Mouse (Mus musculus) G1E-ER4 (cell line): ENCODE measurements around the gene Trappc2l. TPM values are rescaled to one million over a fixed set of nuclear protein-coding genes. Genes with fewer than 3 reads are reported as not detected.

Experiments
- GATA1 ChIP-seq: IDR thresholded peaks from one replicate; pipeline ENCODE4 v1.8.0; 2012; ENCODE audit warnings: low read length, inconsistent platforms
- polyA plus RNA-seq: library from polyadenylated mRNA; stranded (reverse); fragments of >175 nt; gene quantifications from 2 replicates; pipeline ENCODE4 v1.2.3, GENCODE M21; 2012

The Trappc2l gene
- polyA plus RNA-seq, 1 experiment, result 0.46 TPM

GRCm38 (mm10) chr8:122635878-122636802 is 24.7 kb downstream of the Trappc2l start:
- peak; percentile 28 for TF ChIP-seq GATA1

- TF ChIP-seq GATA1, result no peak
Measured at GRCm38 (mm10) chr8:122636803-122637175, 25.3 kb downstream of the Trappc2l start.

- no peak for TF ChIP-seq GATA1
Measured at GRCm38 (mm10) chr8:122637230-122637629, 25.8 kb downstream of the Trappc2l start.

DNA sequence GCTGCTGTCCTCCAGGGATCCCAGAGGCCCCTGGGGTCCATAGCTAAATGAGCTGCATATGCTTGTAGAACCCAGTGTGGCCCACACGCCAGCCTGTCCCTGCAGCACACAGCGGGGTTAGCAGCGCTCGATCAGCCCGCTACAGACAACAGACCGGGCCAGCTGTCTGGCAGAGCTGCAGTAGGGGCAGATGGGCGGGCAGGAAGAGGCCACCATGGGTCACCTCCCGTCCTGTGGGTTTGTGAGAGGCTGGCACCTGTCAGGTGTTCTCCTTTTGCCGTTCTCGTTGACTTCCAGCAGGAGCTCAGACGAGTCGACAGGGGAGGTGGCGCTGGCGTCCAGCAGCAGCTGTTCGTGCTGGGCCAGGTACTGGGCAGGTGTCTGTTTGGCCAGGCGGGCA is 27.2 kb downstream of the Trappc2l start:
- no peak for TF ChIP-seq GATA1

DNA sequence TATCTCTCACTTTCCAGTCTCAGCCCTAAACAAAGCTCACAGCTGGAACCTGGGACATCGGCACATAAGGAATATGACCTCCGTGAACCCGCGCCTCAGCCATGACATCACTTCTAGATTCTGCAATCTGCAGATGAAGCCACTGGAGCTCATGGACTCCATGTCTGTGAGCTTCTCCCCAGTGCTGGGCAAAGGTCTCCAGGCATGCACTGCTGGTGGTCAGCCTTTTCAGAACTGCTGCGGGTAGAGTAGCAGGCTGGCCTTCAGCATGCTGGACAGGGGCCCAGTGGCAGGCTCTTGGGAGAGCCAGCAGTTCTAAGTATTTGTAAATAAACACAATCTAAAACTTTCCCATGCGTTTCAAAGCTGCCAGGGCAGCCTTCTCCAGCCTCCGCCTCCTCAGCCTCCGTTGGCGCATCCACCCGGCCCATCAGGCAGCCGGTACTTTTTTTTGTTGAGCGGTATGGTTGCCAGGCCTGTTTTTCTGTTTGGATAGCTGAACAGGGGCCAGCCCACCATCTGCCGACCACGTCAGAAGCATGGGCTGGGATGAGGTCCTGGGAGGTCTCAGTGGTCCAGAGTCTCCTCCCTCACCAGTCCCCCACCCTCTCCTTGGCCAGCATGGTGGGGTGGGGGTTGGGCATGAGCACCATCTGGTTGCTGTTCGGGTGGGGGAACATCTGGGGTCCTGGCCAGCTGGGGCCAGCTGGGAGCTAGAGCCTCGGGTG is 28.2 kb downstream of the Trappc2l start:
- no peak for TF ChIP-seq GATA1

- no peak for TF ChIP-seq GATA1
Measured at GRCm38 (mm10) chr8:122640825-122641224, 29.4 kb downstream of the Trappc2l start.

- no peak for TF ChIP-seq GATA1
Measured at GRCm38 (mm10) chr8:122641406-122641805, 30.0 kb downstream of the Trappc2l start.

DNA sequence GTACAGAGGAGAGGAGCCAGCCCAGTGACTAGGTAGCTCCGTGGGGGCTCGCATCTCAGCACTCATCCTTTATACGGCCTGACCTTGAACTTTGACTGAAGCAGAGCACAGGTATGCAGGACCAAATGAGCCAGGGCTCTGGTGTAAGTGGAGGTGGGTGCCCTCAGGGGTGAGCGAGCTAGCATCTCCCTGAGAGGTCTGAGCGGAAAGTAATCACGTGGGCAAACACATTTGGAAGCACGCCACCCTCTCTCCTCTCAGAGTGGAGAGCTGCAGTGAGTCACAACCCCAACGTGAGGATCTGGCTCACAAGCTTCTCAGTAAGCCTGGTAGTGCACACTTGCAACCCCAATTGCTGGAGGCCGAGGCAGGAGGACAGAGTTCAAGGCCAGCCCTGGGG is 30.6 kb downstream of the Trappc2l start:
- TF ChIP-seq GATA1, result no peak

GRCm38 (mm10) chr8:122644175-122644954 is 32.9 kb downstream of the Trappc2l start:
- no peak for TF ChIP-seq GATA1

GRCm38 (mm10) chr8:122646337-122646736 is 34.9 kb downstream of the Trappc2l start:
- no peak for TF ChIP-seq GATA1

DNA sequence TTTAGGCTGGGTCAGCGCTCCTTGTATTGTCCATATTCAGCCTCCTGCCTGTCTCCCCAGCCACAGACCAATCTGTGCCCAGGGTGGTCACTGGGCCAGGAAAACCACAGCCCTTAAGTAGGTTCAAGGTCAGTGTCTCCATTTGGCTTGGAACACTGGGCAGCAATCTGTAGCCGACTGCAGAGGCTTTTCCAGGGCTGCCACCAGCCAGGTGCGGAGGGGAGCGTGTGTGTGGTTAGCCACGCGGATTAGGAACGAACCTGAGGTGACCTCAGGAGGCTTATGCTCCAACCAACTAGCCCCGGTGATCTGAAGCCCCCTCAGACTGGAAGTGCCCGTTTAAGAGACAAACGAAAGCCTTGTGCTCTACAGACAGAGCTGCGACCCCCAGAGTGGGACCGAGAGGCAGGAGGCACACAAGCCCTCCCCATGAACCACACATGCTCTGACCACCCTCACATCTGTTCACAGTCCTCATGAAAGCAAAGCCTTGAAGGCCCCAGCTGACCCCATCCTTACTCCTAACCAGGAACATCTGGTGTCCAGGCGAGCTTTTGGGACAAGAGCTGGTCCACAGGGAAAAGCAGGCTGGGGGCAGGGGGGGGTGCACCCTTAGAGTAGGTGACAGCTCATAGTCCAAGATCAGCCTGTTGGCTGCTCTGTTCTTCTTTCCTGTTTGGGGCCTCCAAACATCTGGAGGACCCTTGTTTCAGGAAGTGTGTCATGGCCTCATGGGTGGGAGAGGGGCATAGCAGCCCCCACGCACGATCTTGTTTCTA is 36.9 kb downstream of the Trappc2l start:
- no peak for TF ChIP-seq GATA1

DNA sequence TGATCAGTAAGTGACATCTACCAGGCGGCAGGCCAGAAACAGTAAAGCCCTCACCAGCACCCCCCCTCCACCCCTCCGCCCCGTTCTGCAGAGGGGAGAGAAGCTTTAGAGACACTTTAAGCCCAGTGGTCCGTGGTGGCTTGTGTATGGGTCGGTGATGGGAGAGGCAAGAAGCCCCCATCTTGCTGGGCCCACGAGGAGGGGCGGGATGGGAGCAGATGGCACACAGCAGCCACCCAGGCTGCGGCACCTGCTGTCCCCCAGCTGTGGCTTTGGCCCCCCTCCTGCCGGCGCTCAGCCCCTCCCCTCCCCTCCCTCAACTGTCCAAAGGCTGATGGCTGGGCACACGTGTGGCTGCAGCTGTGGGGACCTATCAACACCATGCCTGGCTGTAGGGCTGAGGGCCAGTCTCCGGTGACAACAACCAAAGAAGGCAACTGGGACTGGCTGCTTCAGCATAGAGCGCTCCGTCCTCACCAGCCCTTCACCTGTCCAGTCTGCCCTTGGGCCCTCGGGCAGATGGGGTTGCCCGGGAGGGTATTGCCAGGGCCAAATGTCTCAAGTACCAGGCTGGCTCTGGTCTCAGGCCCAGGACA is 40.0 kb downstream of the Trappc2l start:
- no peak for TF ChIP-seq GATA1

DNA sequence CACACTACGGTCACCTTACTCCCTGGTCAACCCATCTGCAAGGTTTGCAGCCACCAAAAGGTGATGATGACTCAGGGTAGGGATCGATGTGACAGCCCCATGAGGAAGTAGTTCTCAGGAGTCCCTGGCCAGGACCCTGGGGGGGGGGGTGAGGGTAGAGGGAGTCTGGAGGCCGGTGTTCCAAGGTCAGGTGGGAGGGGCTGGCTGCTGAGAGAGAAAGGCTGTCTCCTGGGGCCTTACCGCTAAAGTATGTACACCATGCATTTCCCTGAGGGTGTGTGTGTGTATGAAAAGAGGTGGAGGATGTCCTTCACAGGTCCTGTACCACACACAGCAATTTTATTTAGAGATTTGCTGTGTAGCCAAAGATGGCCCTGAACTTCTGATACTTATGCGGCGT is 41.2 kb downstream of the Trappc2l start:
- TF ChIP-seq GATA1, result no peak

- no peak for TF ChIP-seq GATA1
Measured at GRCm38 (mm10) chr8:122654768-122655167, 43.3 kb downstream of the Trappc2l start.
